Mouse (Mus musculus) T-helper 17 cell (primary cell): ENCODE results near the gene Zfp853.

Source experiments
- in situ Hi-C, 2 experiments: fragments of 300-600 bp; cut with MboI, MseI; formaldehyde crosslinking; loops; 1 replicate in 1 of 2; 2 replicates in 1 of 2; pipeline ENCODE4 v1.15.1; 2025; ENCODE audit warnings: high pct_unique_total_duplicates in 2 of 2

Gene Zfp853

DNA sequence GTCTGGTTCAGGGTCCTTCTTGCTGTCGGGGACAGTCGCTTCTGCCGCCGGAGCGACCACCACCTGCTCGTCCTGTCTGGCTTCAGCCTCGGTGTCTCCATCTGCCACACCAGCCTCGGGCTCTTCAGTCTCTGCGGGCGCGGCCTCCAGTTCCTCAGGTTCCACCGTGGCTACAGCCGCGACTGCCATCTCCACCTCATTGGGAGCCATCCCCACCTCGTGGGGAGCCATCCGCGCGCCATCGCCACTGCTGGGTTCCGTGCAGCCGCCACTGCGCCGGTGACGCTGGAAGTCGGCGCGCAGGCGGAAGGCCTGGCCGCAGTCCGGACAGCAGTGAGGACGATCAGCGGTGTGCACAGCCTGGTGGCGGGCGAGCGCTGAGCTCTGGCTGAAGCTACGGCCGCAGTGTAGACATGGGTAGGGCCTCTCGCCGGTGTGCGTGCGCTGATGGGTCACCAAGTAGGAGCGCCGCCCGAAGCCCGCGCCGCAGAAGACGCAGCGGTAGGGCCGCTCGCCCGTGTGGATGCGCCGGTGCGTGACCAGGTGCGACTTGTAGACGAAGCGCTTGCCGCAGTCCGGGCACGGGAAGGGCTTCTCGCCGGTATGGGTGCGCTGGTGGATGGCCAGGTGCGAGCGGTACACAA, 38.8 kb downstream of the Zfp853 start:
- in situ Hi-C loops: no loop called here

- in situ Hi-C loops: no loop called here
These were observed 39.4 kb downstream of the Zfp853 start for GRCm38 (mm10) chr5:143253881-143254486.

DNA sequence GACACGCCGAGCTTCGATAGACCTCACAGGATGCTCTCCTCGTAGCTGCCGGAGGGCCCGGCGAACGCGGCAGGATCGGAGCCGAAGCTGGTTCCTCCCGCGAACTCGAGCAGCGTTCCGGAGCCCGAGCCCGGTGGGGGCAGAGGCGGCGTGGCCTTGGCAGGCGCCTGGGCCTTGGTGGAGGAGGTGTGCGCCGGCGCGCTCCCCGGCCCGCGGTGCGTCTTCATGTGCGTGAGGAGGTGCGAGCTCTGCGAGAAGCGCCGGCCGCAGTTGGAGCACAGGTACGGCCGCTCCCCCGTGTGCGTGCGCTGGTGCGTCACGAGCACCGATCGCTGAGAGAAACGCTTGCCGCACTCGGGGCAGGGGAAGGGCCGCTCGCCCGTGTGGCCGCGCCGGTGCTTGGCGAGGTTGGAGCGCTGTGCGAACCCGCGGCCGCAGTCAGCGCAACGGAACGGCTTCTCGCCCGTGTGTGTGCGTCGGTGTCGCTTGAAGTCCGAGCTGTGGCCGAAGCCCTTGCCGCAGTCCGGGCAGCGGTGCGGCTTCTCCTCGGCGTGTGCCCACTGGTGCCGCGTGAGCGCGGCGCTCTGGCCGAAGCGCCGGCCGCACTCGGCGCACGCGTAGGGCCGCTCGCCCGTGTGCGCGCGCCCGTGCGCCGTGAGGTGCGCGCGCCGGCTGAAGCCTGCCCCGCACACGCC, 40.1 kb downstream of the Zfp853 start:
- in situ Hi-C loops: no loop called here

DNA sequence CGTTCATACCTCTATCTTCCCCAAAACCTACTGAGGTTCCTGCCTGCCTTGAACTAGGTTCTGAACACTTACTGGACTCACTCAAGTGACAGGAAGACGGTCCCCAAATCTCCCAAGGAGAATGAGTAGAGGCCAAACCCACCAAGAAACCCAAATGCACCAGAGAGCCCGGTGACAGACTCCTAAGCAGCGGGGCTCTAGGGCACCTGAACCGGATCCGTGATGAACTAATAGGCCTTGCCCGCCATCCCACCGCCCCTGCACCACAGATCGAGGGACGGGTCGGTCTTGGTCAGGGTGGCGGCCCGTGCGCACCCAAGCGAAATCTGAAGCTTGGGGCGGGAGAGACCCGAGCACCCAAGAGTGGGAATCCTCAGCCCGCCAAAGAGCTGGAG, 40.6 kb downstream of the Zfp853 start:
- in situ Hi-C loops: no loop called here

- in situ Hi-C loops: no loop called here
These were observed 41.4 kb downstream of the Zfp853 start for GRCm38 (mm10) chr5:143252039-143252438.

DNA sequence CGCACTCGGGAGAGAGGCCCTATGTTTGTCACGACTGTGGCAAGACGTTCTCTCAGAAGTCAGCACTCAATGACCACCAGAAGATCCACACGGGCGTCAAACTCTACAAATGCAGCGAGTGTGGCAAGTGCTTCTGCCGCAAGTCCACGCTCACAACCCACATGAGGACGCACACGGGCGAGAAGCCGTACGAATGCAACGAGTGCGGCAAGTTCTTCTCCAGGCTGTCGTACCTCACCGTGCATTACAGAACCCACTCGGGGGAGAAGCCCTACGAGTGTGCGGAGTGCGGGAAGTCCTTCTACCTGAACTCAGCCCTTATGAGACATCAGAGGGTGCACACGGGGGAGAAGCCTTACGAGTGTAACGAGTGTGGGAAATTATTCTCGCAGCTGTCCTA, 48.5 kb downstream of the Zfp853 start:
- in situ Hi-C loops: no loop called here
